Comparison of ENCODE assay signal across 33 mouse cellular contexts in the genomic region with DNA sequence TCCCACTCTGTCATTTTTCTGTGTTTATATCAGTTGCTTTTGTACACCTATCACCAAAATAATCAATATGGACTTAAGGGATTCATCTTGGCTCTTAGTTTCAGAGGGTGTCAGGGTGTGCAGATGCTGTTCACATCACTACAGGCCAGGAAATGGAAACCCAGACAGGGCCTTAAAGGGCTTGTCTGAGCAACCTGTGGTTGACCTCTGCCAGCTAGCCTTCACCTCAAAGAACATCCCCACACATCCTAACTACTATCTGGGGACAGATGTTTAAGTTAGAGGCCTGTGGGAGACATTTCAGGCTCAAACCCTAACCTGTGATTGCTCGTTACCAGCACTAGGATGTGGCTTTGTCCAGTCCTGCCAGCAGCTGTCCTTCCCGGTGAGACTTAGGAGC.
"Had no signal": no experiment of that assay in that cellular context is flagged by ENCODE, and none has a peak within 500 bp of the region (broad histone marks: within the 10 kb centered on the region; RNA-seq: fewer than 3 reads in every experiment).

No protein-coding gene starts in this region.

- H3K4me1 ChIP-seq: heart, embryonic 12.5 days; heart, embryonic 13.5 days; heart, embryonic 15.5 days; hindbrain, embryonic 10.5 days; hindbrain, embryonic 12.5 days; hindbrain, embryonic 13.5 days; hindbrain, embryonic 15.5 days; intestine, embryonic 15.5 days; kidney, embryonic 15.5 days had no signal

- DNase-seq: heart, postnatal 10 days; heart, postnatal 14 days; heart, postnatal 36 days; heart, postnatal 4 days; kidney, adult 11 months; kidney, adult 18-20 months; kidney, adult 2 months; kidney, adult 8-10 months; kidney, adult 9 months; kidney, postnatal 10 days; kidney, postnatal 14 days; kidney, postnatal 36 days; kidney, postnatal 4 days; layer of hippocampus, adult 9-11 months; layer of hippocampus, postnatal 36 days had no signal

- H3K27ac ChIP-seq: heart, embryonic 13.5 days; heart, embryonic 15.5 days; hindbrain, embryonic 10.5 days; hindbrain, embryonic 12.5 days; hindbrain, embryonic 13.5 days; hindbrain, embryonic 14.5 days; hindbrain, embryonic 15.5 days; hindbrain, postnatal 0 days; intestine, embryonic 15.5 days; kidney, embryonic 15.5 days; kidney, postnatal 0 days; layer of hippocampus, adult 2 months; left cerebral cortex, adult 2 months had no signal

- H3K27me3 ChIP-seq: heart, embryonic 12.5 days; heart, embryonic 13.5 days; heart, embryonic 15.5 days; hindbrain, embryonic 12.5 days; hindbrain, embryonic 13.5 days; hindbrain, embryonic 15.5 days; intestine, embryonic 15.5 days; kidney, embryonic 15.5 days had no signal

- H3K9me3 ChIP-seq: heart, embryonic 12.5 days; heart, embryonic 13.5 days; heart, embryonic 15.5 days; hindbrain, embryonic 10.5 days; hindbrain, embryonic 12.5 days; hindbrain, embryonic 13.5 days; hindbrain, embryonic 15.5 days; intestine, embryonic 15.5 days; kidney, embryonic 15.5 days had no signal

- H3K4me2 ChIP-seq: heart, embryonic 12.5 days; heart, embryonic 13.5 days; heart, embryonic 15.5 days; hindbrain, embryonic 12.5 days; hindbrain, embryonic 13.5 days; hindbrain, embryonic 14.5 days; hindbrain, embryonic 15.5 days; intestine, embryonic 15.5 days; kidney, embryonic 15.5 days had no signal

- ATAC-seq: hindbrain, embryonic 16.5 days; hindbrain, postnatal 0 days; inflammation-experienced regulatory T-cells, adult 6 months; intestine, embryonic 15.5 days; intestine, embryonic 16.5 days; intestine, postnatal 0 days had no signal

- H3K9ac ChIP-seq: heart, embryonic 12.5 days; heart, embryonic 13.5 days; heart, embryonic 15.5 days; hindbrain, embryonic 12.5 days; hindbrain, embryonic 13.5 days; hindbrain, embryonic 14.5 days; hindbrain, embryonic 15.5 days; intestine, embryonic 15.5 days; kidney, embryonic 15.5 days had no signal

- H3K4me3 ChIP-seq: heart, embryonic 12.5 days; heart, embryonic 13.5 days; heart, embryonic 15.5 days; hindbrain, embryonic 10.5 days; hindbrain, embryonic 12.5 days; hindbrain, embryonic 13.5 days; hindbrain, embryonic 15.5 days; intestine, embryonic 15.5 days; kidney, embryonic 15.5 days; layer of hippocampus, adult 2 months; left cerebral cortex, adult 2 months had no signal
